Mouse (Mus musculus) neural tube, embryonic 12.5 days (tissue): ENCODE results near the gene Acad9. TPM values are rescaled to one million over a fixed set of nuclear protein-coding genes. Genes with fewer than 3 reads are reported as not detected.

Experiments used
- ATAC-seq: fragments of 200-750 bp; cut with Nextera tagmentation; 2 replicates; pipeline ENCODE4 v1.8.0; 2017; ENCODE audit warnings: low read depth, mild to moderate bottlenecking, moderate TSS enrichment, moderate library complexity; ENCODE audit not compliant: low FRiP score
- H3K27ac ChIP-seq: fragments of 300-500 bp; sonication (generic); 2 replicates; pipeline ENCODE4 v1.5.1; 2016
- H3K27me3 ChIP-seq: fragments of 300-500 bp; sonication (generic); replicated peaks from 2 replicates; pipeline ENCODE4 v1.6.1; 2016; ENCODE audit warnings: mild to moderate bottlenecking
- H3K36me3 ChIP-seq: fragments of 300-500 bp; sonication (generic); 2 replicates; pipeline ENCODE4 v1.6.1; 2016; ENCODE audit warnings: mild to moderate bottlenecking
- H3K4me1 ChIP-seq: fragments of 300-500 bp; sonication (generic); 2 replicates; pipeline ENCODE4 v1.6.1; 2016
- H3K4me2 ChIP-seq: fragments of 300-500 bp; sonication (generic); replicated peaks from 2 replicates; pipeline ENCODE4 v1.6.1; 2016; ENCODE audit warnings: mild to moderate bottlenecking
- H3K4me3 ChIP-seq: fragments of 300-500 bp; sonication (generic); 2 replicates; pipeline ENCODE4 v1.5.1; 2016
- H3K9ac ChIP-seq: fragments of 300-500 bp; sonication (generic); 2 replicates; pipeline ENCODE4 v1.6.1; 2016; ENCODE audit warnings: mild to moderate bottlenecking
- H3K9me3 ChIP-seq: fragments of 300-500 bp; sonication (generic); 2 replicates; pipeline ENCODE4 v1.6.1; 2016; ENCODE audit warnings: mild to moderate bottlenecking
- WGBS: fragments of 180-500 bp; shearing (Covaris S2); methylation state at CpG from one replicate; pipeline ENCODE4 v1.1.7; 2016; 5-methylcytosine and 5-hydroxymethylcytosine counted together
- polyA plus RNA-seq: library from polyadenylated mRNA; unstranded; fragments of >200 nt; fragmentation: Nextera tagmentation; extraction: Ambion mirVana; gene quantifications from 2 replicates; pipeline ENCODE4 v1.2.1, GENCODE M21; 2016

Acad9 gene
- polyA plus RNA-seq = 92.4 and 93.5 TPM in 2 replicates

DNA sequence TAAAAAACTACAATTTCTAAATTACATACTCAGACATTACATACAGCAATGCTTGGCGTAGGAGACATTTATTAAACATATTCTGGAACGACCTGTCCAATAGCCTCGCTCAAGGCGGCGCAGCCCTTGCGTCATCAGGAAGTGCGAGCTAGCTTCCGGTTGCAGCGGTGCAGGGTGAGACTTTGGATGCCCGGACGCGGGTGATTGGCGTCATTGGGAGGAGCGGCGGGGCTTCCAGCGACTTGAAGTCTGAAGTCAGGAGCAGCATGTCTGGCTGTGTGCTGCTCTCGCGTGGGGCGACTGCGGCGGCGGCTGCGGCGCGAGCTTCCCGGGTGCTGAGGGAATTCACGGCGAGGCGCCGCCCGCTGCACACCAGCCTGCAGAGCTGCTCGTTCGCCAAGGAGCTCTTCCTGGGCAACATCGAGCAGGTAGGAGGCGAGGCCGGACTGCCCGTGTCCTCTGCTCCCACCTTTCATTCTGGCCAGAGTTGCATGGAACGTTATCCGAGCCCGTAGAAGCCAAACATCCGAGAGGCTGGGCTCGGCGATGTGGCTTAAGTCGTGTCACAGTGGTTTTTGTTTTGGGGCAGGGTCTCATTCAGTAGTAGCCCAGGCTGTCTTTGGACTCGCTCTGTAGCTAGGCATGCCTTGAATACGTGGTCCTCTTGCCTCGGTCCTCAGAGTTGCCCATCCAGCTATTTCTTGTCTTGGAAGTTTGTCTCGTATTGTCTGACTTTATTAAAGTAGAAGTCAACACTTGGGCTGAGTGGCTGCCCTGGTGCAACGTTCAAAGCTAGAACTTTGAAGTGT lies at the start of gene Acad9:
Acad9 (plus strand) TSS at position 137 of the 809 bp plus-strand sequence.
- H3K27me3 ChIP-seq = no peaks in the 10 kb centered on the region
- no peak within 1 kb of the TSS for H3K27ac ChIP-seq
- WGBS = under 1% methylated on average over 49 of the region's 49 CpGs

DNA sequence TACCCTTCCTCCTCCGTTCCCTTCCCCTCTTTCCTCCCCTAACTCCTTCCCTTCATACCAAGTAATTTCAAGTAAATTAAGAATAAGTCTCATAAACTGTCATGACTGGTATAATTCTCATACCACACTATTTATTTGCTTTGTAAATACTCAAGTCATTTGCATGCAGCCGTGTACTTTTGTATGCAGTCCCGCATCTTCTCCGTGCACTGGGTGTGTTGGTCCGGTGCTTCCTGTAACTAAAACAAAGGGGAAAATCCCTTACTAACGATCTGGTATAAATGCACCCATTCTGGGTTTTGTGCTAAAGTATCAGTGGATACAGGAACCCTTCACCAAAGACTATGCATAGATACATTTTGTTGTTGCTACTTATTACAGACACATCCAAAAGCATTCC lies 40.0 kb upstream of the Acad9 start:
- WGBS = 90% methylated on average over 6 of the region's 6 CpGs
- Histone ChIP-seq H3K9ac (no peak overlapping the region), H3K9me3 (no peaks in the 10 kb centered on the region), H3K27me3 (no peaks in the 10 kb centered on the region), H3K36me3 (no peaks in the 10 kb centered on the region), H3K27ac (no peak overlapping the region), H3K4me2 (no peak overlapping the region), H3K4me3 (no peak overlapping the region), H3K4me1 (no peaks in the 10 kb centered on the region)
- ATAC-seq = no peak

More for the DNA sequence above, at the start of gene Acad9:
- Histone ChIP-seq H3K36me3 (peaks cover 12% of the 10 kb centered on the region), H3K4me3 (peak within 1 kb of the TSS; percentile 73), H3K9me3 (no peaks in the 10 kb centered on the region), H3K4me1 (peaks cover 15% of the 10 kb centered on the region), H3K4me2 (peak within 1 kb of the TSS; percentile 70), H3K9ac (peak within 1 kb of the TSS; percentile 75)
- ATAC-seq = peak; percentile 99

DNA sequence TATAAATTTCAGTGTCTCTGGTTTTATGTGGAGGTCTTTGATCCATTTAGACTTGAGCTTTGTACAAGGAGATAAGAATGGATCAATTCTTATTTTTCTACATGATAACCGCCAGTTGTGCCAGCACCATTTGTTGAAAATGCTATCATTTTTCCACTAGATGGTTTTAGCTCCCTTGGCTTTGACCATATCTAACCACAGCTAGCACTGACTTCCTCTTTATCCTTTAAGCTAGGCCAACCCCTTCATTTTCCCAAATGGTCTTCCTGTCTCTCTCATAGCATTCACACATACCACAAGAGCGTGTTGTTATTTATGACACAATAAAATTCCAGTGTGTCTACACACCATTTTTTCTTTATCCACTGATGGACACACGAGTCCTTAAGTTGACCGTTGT lies 35.8 kb upstream of the Acad9 start:
- ATAC-seq = no peak
- WGBS = 83% methylated on average over 4 of the region's 4 CpGs
- no peak overlapping the region for H3K9ac ChIP-seq
- H3K27me3 ChIP-seq = no peaks in the 10 kb centered on the region
- H3K4me3 ChIP-seq = no peak overlapping the region
- H3K4me1 ChIP-seq = no peaks in the 10 kb centered on the region
- H3K36me3 ChIP-seq = no peaks in the 10 kb centered on the region
- H3K4me2 ChIP-seq = no peak overlapping the region
- H3K27ac ChIP-seq = no peak overlapping the region
- no peaks in the 10 kb centered on the region for H3K9me3 ChIP-seq

DNA sequence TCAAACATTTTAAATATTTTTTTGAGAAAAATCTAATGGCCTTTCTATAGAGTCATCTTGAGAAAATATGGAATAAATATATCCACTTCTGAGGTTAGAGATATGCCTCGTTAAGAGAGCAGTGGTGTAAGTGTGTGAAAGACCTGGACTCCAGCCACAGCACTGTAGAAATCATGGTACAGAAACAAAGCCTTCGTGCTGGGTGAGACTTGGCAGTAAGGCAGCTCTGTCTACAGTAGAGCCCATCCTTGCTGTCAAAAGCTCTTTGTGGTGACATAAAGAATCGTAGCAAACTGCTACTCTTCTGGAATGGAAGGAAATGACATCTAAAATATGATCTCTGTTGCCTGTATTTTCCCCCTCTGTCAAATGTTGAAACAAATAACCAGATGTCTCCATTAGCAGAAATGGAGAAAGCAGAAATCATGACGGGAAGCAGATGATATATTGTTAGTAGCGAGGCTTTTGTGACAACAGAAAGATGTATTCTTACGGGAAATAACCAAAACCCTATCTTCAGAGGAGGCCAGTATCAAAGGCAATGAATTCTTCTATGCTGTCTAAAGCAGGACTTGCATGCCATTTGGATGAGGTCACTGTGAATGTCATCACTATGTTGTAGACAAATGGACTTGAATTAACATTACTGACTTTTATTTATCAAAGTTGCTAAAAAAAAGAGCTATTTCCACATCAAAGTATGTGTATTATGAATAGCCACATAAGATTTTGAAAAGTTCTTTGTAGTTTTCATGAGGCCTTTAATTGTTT lies 33.9 kb upstream of the Acad9 start:
- Histone ChIP-seq H3K36me3 (no peaks in the 10 kb centered on the region), H3K27me3 (no peaks in the 10 kb centered on the region), H3K4me3 (no peak overlapping the region), H3K27ac (no peak overlapping the region), H3K4me1 (no peaks in the 10 kb centered on the region), H3K9me3 (no peaks in the 10 kb centered on the region), H3K4me2 (no peak overlapping the region), H3K9ac (no peak overlapping the region)
- ATAC-seq = no peak
- WGBS = 70% methylated on average over 6 of the region's 6 CpGs

DNA sequence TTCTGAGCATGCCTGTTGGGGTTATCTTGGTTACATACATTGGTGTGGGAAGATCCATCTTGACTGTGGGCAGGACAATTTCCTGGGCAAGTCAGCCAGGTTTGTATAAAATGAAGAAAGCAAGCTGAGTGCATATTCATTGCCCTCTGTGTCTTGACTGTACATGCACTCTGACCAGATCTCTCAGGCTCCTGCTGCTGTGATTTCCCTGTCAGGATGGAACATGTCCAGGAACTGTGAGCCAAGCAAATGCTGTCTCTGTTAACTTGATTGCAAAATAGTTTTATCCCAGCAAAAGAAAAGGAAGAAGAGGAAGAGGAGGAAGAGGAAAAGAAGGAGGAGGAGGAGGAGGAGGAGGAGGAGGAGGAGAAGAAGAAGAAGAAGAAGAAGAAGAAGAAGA lies 21.3 kb upstream of the Acad9 start:
- Histone ChIP-seq H3K4me1 (no peaks in the 10 kb centered on the region), H3K4me2 (no peak overlapping the region), H3K9me3 (no peaks in the 10 kb centered on the region), H3K9ac (no peak overlapping the region), H3K27ac (no peak overlapping the region), H3K4me3 (no peak overlapping the region), H3K27me3 (no peaks in the 10 kb centered on the region), H3K36me3 (no peaks in the 10 kb centered on the region)
- ATAC-seq = no peak

DNA sequence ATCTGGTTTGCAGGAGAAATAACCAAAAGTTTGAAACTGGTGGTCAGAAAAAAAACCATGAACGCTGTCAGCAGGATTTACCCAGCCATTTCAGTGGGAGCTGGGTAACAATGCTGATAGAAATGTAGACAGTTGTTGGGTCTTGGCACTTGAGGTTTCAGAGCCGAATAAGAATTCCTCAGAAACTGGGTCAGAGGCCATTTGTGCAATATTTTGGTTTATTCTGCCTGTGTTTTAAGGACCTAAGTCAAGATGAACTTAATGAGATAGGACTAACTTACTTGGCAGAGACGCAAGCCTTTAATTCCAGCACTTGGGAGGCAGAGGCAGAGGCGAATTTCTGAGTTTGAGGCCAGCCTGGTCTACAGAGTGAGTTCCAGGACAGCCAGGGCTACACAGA lies 20.7 kb upstream of the Acad9 start:
- Histone ChIP-seq H3K27me3 (no peaks in the 10 kb centered on the region), H3K4me2 (no peak overlapping the region), H3K36me3 (no peaks in the 10 kb centered on the region), H3K9ac (no peak overlapping the region), H3K9me3 (no peaks in the 10 kb centered on the region), H3K27ac (no peak overlapping the region), H3K4me1 (no peaks in the 10 kb centered on the region), H3K4me3 (no peak overlapping the region)
- WGBS = 84% methylated on average over 4 of the region's 4 CpGs
- ATAC-seq = no peak

DNA sequence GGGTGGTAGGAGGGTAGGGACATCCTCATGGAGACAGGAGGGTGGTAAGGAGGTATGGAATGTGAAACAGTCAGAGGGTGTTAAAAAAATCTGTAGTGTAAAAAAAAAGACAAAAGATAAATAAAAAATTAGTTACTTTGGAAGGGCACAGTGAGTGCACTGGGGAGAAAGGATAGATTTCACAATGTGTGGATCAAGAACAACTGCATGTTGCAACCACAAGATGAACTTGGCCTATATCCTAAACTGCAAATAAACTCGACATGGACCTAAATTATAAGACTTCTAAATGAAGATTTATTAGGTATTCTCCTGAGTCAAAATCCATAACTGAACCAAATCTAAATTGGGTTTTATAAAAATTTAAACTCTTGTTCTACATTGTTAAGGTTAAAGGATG lies 16.7 kb upstream of the Acad9 start:
- no peak overlapping the region for H3K9ac ChIP-seq
- 76% methylated on average over 1 of the region's 1 CpGs for WGBS
- no peak overlapping the region for H3K4me2 ChIP-seq
- no peak for ATAC-seq
- H3K9me3 ChIP-seq = no peaks in the 10 kb centered on the region
- no peaks in the 10 kb centered on the region for H3K36me3 ChIP-seq
- no peak overlapping the region for H3K27ac ChIP-seq
- no peaks in the 10 kb centered on the region for H3K27me3 ChIP-seq
- no peaks in the 10 kb centered on the region for H3K4me1 ChIP-seq
- H3K4me3 ChIP-seq = no peak overlapping the region

DNA sequence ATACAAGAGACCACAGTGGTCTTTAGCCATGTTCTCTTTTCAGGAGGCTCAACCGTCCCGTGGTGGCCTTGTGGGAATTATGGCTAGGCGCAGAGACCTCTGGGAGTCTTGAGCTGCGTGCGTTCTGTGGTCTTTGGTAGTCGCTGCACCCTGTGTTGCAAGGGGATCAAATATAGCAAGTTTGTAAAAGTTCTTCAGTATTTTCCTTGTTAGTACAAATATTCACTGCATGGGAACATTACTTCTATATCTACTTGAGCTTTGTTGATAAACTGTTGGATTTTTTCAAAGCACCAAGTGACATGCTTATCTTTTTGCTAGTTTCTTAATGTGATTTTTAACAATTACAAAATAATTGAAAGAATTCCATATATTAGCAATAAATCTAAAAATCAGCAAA lies 12.3 kb upstream of the Acad9 start, which contains the start of gene Ccdc144b:
Ccdc144b (minus strand) TSS at position 101 of the 400 bp plus-strand sequence.
- no peak within 1 kb of the TSS for H3K4me3 ChIP-seq
- no peak within 1 kb of the TSS for H3K4me2 ChIP-seq
- H3K9ac ChIP-seq = no peak within 1 kb of the TSS
- no peaks in the 10 kb centered on the region for H3K36me3 ChIP-seq
- H3K27me3 ChIP-seq = no peaks in the 10 kb centered on the region
- H3K4me1 ChIP-seq = no peaks in the 10 kb centered on the region
- H3K9me3 ChIP-seq = no peaks in the 10 kb centered on the region
- ATAC-seq = no peak
- no peak within 1 kb of the TSS for H3K27ac ChIP-seq
- 89% methylated on average over 6 of the region's 6 CpGs for WGBS

DNA sequence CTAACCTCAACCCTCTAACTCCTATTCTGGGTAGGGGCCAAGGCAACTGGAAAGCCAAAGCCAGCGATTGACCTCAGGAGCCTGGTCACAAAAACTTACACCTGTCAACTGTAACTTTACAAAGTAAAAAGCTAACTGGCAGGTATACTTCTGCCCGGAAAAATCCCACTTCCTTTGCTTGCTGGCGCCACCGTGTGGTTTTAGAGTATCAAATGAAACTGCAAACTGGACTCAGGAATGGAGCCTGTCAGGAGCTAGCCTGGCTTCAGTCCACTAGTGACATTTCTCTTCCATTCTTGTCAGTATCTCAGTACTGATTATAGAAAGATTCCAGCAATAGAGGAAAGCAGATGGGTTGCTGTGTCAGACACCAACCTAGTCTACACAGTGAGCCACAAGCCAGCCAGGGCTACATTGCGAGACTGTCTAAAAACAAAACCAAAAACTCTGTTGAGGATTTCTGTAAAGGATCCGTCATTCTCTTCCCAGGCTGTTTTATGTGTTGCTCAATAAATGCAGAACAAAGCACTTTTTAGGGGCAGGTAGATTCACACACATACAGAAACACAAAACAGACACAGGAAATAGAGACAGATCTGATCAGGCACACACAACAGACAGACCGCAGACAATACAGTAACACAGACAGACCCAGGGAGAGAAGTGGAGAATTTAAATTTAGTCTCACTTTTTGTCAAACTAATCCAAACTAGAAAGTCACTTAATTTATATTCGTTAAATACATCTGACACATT lies 5.5 kb upstream of the Acad9 start:
- 34% methylated on average over 8 of the region's 8 CpGs for WGBS
- ATAC-seq = peak; percentile 29; the same call in 1 of the 2 replicates
- H3K4me3 ChIP-seq = no peak overlapping the region

DNA sequence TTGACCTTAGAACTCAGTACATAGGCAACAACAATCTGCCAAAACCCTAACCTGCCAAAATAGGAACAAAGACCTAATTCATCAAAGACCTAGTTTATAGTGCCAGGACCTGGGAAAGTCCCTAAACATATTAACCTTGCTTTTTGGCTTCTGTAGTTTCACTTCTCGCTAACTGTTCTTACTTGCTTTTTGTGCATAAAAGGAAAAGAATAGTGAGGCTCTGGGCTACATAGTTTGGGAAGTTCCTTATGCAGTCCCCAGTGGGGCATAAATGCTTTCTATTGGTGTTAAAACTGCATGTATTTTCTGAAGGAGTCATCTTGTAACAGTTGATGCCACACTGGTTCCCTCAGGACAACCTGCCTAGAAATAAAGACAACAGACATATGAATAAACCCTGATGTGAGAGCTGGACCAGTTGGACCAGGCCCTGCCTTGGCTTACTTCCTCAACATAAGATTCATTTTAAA lies 1.2 kb upstream of the Acad9 start:
- ATAC-seq = no peak
- no peak overlapping the region for H3K4me3 ChIP-seq

More for the DNA sequence above, 5.5 kb upstream of the Acad9 start:
- Histone ChIP-seq H3K27me3 (no peaks in the 10 kb centered on the region), H3K36me3 (no peaks in the 10 kb centered on the region), H3K4me2 (no peak overlapping the region; the same call in 1 of the 2 replicates), H3K9me3 (no peaks in the 10 kb centered on the region), H3K27ac (no peak overlapping the region), H3K4me1 (no peaks in the 10 kb centered on the region), H3K9ac (no peak overlapping the region)

DNA sequence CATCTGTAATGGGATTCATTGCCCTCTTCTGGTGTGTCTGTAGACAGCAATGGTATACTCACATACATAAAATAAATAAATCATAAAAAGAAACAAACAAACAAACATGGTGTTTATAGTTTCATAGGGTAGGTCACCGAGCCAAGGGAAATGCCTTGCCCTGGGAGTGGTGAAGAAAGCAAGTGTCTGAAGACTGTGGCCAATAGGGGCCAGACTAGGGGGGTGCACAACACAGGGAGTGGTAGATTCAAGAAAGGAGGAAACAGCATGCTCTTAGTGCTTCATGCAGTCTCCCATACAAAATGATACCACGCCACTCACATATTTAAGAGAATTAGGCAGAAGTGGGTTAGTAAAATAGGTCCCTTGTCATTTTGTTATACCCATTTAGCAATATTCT lies 613 bp upstream of the Acad9 start:
- H3K9ac ChIP-seq = no peak overlapping the region
- H3K4me1 ChIP-seq = peaks cover 15% of the 10 kb centered on the region
- WGBS = 98% methylated on average over 2 of the region's 2 CpGs
- no peak overlapping the region for H3K27ac ChIP-seq
- H3K36me3 ChIP-seq = peaks cover 3% of the 10 kb centered on the region; the same call in 1 of the 2 replicates
- no peaks in the 10 kb centered on the region for H3K9me3 ChIP-seq
- no peaks in the 10 kb centered on the region for H3K27me3 ChIP-seq
- H3K4me2 ChIP-seq = peak overlapping the region; percentile 70
- peak overlapping the region; percentile 73 for H3K4me3 ChIP-seq
- 0 out of 2 replicates have a peak, but pooled peaks have one; percentile 35 for ATAC-seq

More for the DNA sequence above, 1.2 kb upstream of the Acad9 start:
- Histone ChIP-seq H3K27me3 (no peaks in the 10 kb centered on the region), H3K27ac (no peak overlapping the region), H3K9me3 (no peaks in the 10 kb centered on the region), H3K4me1 (peaks cover 15% of the 10 kb centered on the region), H3K9ac (no peak overlapping the region), H3K4me2 (no peak overlapping the region), H3K36me3 (no peaks in the 10 kb centered on the region)
- WGBS = 94% methylated on average over 1 of the region's 1 CpGs

DNA sequence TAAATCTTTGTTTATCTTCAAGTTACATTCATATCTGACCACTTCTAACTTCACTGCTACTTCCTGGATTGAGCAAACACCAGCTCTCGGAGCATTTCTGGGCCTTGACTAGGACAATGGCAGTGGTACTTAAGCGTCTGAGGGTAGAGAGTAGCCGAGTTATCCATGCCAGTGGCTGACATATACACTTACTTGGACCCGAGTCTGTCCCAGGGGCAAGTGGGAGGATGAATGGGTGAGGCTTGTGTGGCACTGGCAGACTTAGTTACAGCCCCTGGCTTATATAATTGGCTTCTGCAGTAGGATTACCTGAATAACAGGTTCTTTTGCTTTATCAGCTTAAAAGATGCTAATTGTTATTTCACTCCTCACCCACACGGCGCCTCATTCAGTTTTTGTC lies 2.0 kb downstream of the Acad9 start:
- no peak overlapping the region for H3K4me3 ChIP-seq
- no peak overlapping the region for H3K4me2 ChIP-seq
- no peaks in the 10 kb centered on the region for H3K27me3 ChIP-seq
- H3K9ac ChIP-seq = no peak overlapping the region
- no peak overlapping the region for H3K27ac ChIP-seq
- H3K4me1 ChIP-seq = peaks cover 15% of the 10 kb centered on the region
- peaks cover 17% of the 10 kb centered on the region for H3K36me3 ChIP-seq
- no peak for ATAC-seq
- no peaks in the 10 kb centered on the region for H3K9me3 ChIP-seq
- WGBS = 94% methylated on average over 6 of the region's 6 CpGs
